Mouse (Mus musculus) right cerebral cortex, adult 2 months (tissue): ENCODE results near the gene Vezf1.

ENCODE experiments used
- DNase-seq, 2 experiments: peaks; one replicate each; pipeline ENCODE4 v3.0.0; 2021 to 2022; ENCODE audit warnings: low spot score in 2 of 2

Gene Vezf1

GRCm38 (mm10) chr11:88053821-88054220 is 14.3 kb upstream of the Vezf1 start:
- DNase-seq = no peak

DNA sequence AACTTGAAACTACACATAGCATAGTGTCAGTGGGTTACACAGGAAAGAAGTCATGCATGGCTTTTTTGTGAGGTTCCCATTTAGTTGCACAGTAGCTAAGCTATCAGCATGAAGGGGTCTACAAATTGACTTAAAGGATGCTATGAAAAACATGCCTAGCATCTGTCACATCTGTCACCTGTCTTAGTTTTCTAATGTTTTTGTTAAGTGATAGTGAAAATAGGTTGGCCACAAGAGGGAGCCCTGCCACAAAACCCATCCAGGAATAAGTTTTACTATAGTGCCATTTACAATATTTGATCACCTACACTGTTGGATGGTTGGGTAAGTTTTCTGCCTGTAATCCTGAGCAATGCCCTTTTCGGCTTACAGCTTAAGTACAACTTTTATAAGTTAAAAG is 13.5 kb upstream of the Vezf1 start:
- peak; percentile 58 to 66 for DNase-seq

GRCm38 (mm10) chr11:88055777-88056176 is 12.3 kb upstream of the Vezf1 start:
- no peak for DNase-seq

GRCm38 (mm10) chr11:88057788-88058187 is 10.3 kb upstream of the Vezf1 start:
- DNase-seq = no peak

DNA sequence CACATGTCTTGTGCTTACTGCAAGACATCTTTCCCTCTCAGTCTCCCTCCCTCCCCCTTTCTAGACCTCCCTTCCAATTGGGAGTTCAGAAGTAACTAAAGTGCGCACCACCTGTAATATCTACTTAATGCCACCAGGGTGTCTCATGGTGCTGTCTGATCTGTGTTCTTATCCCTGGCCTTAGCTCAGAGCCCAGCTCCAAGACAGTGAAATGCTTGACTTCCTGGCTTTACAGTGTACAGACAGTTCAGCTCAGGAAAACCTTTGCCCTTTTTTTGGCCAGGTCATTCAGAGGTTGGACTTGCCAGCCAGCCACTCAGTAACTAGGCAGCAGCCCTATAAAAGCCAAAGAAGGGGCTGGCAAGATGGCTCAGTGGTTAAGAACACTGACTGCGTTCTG is 8.9 kb upstream of the Vezf1 start:
- no peak for DNase-seq

GRCm38 (mm10) chr11:88061892-88062625 is 6.0 kb upstream of the Vezf1 start:
- DNase-seq = no peak

DNA sequence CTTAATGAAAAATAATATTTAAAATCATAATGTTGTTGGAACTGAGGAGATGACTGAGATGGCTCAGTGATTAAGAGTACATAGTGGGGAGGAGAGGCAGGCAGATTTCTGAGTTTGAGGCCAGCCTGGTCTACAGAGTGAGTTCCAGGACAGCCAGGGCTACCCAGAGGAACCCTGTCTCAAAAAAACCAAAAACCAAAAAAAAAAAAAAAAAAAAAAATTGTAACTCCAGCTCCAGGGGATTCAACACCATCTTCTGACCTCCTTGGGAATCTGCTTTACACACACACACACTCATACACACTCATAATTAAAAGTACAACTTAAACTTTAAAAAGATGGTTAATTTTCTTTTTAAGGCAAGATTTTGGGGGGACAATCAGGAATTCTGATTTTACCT is 2.3 kb upstream of the Vezf1 start:
- no peak for DNase-seq

DNA sequence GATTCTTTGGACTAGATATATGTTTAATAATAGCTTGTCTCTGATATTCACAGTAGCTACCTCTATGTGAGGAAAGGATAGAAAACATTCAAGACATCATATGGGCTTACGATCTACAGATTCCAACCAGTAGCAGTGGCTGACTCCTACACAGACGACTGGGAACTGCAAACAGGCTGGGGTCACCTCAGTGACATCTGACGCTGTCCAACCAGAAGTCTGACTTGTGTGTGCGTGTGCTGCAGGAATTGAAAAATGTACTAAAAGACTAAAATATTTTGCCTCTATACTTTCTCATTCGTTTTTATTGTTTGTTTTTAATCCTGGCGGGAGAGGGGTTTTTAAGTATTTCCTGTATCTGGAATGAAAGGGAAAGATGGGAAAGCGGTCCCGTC is 891 bp upstream of the Vezf1 start:
- DNase-seq = no peak

GRCm38 (mm10) chr11:88068411-88069245 is 549 bp downstream of the Vezf1 start:
- DNase-seq = peak in 1 of 2 experiments; percentile 29

GRCm38 (mm10) chr11:88069246-88069570 is 1.1 kb downstream of the Vezf1 start:
- DNase-seq = no peak

DNA sequence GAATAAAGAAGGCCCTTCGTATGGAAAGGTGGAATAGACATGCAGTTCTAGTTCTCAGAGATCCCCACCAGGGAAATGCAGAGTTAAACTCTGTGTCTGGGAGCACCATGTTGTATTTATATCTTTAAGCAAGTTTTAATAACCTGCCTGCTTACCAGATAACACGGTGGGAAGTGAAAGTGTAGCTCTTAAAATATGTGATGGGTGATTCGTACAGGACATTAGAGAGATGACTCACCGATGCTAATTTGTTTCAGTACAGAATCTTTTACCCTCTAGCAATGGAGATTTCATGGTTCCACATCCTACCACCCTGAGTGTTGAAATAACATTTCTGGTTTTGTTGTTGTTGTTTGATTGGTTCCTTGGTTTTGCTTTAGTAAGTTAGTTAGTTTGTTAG is 2.3 kb downstream of the Vezf1 start:
- no peak for DNase-seq

GRCm38 (mm10) chr11:88071113-88071512 is 3.0 kb downstream of the Vezf1 start:
- DNase-seq = no peak

- DNase-seq = no peak
Measured at GRCm38 (mm10) chr11:88073343-88073875, 5.3 kb downstream of the Vezf1 start.

DNA sequence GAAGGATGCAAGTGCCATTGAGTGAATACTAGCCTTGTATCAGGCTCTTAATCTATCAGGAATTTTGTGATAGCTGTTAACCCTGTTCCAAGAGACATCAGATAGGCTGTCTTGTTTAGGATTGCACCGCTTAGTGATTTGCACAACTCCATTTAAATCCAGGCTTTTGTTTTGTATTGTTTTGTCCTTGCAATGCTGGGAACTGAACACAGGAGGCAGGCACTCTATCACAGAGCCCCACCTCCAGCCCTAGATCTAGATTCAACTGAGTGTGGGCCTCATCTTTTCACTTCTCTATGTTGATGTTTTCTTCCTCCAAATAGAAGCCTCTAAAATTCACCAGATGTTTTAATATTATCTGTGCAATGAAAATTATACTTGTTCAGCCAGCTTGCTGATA is 7.6 kb downstream of the Vezf1 start:
- DNase-seq = no peak

GRCm38 (mm10) chr11:88076394-88076793 is 8.3 kb downstream of the Vezf1 start:
- no peak for DNase-seq

DNA sequence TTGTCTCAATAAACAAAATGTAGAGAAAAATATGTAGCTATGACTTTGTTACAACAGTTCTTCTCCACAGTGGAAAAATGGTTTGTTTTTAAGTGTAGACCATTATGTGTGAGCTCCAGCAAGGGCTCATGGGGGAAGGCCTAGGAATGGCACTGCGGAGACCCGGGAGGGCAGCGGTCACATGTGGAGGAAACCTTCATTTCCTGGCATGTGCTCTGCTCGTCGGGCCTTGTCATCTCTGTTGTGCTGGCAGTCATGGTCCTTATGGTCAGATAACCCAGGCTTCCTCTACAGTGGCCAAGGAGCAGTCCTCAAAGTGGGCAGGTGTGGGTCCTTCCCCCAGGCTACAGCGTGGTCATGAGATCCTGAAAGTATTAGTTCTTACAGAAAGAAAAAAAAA is 15.6 kb downstream of the Vezf1 start:
- DNase-seq = no peak

DNA sequence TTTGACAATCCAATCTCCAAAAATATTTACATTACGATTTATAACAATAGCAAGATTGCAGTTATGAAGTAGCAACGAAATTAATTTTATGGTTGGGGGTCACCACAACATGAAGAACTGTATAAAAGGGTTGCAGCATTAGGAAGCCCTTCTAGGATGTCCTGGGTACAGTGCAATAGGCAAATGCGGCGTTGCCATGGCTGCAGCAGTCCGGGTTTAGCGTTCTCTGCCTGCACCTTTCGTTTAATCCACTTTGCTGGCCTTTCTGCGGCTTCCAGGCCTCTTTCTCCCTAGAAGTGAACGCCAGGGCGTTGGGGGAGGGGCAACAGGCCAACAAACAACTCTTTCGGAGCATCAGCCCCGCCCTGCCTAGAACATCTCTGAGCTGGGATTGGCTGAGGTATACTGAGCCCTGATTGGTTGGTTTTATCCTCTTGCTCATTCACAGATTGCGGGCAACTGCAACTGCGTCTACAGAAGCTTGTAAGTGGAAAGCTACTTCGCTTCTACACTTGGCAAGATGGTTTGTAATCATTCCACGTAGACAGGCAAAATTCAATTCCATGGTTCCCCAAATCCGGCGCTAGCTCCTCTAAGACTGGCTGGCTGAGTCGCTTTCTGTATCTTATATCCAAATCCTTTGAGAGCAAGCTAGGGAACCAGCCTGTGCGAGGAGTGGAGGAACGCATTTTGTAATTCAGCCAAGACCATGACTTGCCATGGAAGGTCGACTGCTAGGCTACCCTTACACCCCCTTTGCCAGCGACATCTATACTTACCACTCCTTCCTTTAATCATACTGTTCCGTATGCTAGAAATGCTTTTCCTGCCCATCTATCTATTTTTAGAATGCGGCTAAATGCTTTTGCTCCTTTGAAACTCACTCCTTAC is 18.9 kb downstream of the Vezf1 start:
- DNase-seq = peak; percentile 89 to 92

DNA sequence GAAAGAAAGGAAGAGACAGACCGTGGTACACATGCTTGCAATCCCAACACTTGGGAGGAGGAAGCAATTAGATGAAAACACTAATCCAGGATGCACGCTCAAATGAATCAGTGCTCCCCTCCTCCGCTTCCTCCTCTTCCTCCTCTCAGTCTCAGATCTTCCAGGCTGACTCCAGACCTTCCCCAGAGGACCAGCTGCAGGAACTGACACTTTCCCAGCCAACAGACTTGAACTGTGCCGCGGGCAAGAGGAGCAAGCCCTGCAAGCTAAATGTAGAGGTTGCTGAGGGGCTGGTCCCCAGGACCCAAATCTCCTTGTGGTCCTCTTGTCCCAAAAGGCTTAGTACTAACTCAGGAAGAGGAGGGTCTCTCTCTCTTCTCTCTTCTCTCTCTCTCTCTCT is 21.1 kb downstream of the Vezf1 start:
- no peak for DNase-seq

- DNase-seq = no peak
Measured at GRCm38 (mm10) chr11:88090293-88090692, 22.2 kb downstream of the Vezf1 start.

- DNase-seq = no peak
Measured at GRCm38 (mm10) chr11:88091949-88092348, 23.9 kb downstream of the Vezf1 start.

- no peak for DNase-seq
Measured at GRCm38 (mm10) chr11:88097173-88097572, 29.1 kb downstream of the Vezf1 start.
